8 mouse cellular contexts compared by ENCODE assay signal in the genomic region with DNA sequence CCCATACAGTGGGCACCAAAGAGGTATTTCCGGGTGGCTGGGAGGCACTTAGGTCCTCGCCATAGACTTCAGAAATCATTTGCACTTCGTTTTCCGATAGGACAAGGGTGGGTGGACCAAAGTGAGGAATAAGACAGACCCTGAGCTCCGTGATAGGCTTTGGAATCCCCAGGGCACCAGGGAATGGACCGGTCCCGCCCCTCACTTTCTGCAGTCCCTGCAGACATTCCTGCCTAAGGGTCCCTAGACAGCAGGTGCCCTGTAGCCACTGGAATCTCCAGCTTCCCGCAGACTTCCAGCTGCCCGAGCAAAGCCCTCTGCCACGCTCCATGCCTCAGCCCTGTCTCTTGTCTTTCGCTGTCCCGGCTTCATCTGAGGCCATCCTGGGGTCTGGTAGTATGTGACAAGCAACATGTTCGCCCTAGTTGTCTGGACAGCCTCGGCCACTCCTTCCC.
DNase-seq lines count a peak whose midpoint lies in the region; ATAC-seq lines count a peak whose summit lies in the region.

No protein-coding gene starts in this region.

- H3K27ac ChIP-seq in limb, embryonic 15.5 days, result no peak overlapping the region
- H3K27ac ChIP-seq in stomach, embryonic 14.5 days (ENCODE audit: low read length), result no peak overlapping the region

- H3K36me3 ChIP-seq in megakaryocyte, embryonic 14.5 days (replicated peaks; ENCODE audit: low read length), result peaks cover 5% of the 10 kb centered on the region
- H3K36me3 ChIP-seq in limb, embryonic 15.5 days, result peaks cover 6% of the 10 kb centered on the region
- H3K36me3 ChIP-seq in stomach, embryonic 14.5 days (ENCODE audit: control insufficient read depth, insufficient read depth, low read length), result peaks cover under 1% of the 10 kb centered on the region; the same call in 1 of the 2 replicates

- H3K9ac ChIP-seq in limb, embryonic 15.5 days, result no peak overlapping the region
- H3K9ac ChIP-seq in stomach, embryonic 14.5 days (replicated peaks; ENCODE audit: low read depth, low read length), result no peak overlapping the region

- H3K4me2 ChIP-seq in limb, embryonic 15.5 days, result peak overlapping the region; percentile 56
- H3K4me2 ChIP-seq in stomach, embryonic 14.5 days (replicated peaks; ENCODE audit: low read depth, low read length), result peak overlapping the region; percentile 47

- peaks cover 35% of the 10 kb centered on the region for H3K4me1 ChIP-seq in megakaryocyte, embryonic 14.5 days
- peaks cover 14% of the 10 kb centered on the region for H3K4me1 ChIP-seq in limb, embryonic 15.5 days
- peaks cover 2% of the 10 kb centered on the region; the same call in 1 of the 2 replicates for H3K4me1 ChIP-seq in stomach, embryonic 14.5 days (ENCODE audit: control insufficient read depth, insufficient read depth, low read length)

- peaks cover 24% of the 10 kb centered on the region for H3K9me3 ChIP-seq in megakaryocyte, embryonic 14.5 days
- H3K9me3 ChIP-seq in limb, embryonic 15.5 days, result no peaks in the 10 kb centered on the region
- peaks cover 8% of the 10 kb centered on the region; the same call in 1 of the 2 replicates for H3K9me3 ChIP-seq in stomach, embryonic 14.5 days (ENCODE audit: control insufficient read depth, low read depth, low read length)

- WGBS in limb, embryonic 15.5 days, result 8% methylated on average over 14 of the region's 14 CpGs
- 8% methylated on average over 14 of the region's 14 CpGs for whole genome bisulfite sequencing in stomach, embryonic 14.5 days

- H3K4me3 ChIP-seq in megakaryocyte, embryonic 14.5 days (replicated peaks), result peak overlapping the region; percentile 92
- peak overlapping the region; percentile 23 for H3K4me3 ChIP-seq in limb, embryonic 15.5 days
- peak overlapping the region; percentile 0; the same call in 1 of the 2 replicates for H3K4me3 ChIP-seq in stomach, embryonic 14.5 days (ENCODE audit: low read depth, low read length)

- no peak for DNase-seq in cerebellum, adult 9-10 months
- DNase-seq in c-Kit-positive CD71-positive TER-119-positive erythroid progenitor cells, embryonic 14.5 days (ENCODE audit: low spot score), result no peak
- DNase-seq in frontal cortex, postnatal 10 days (ENCODE audit: low spot score in 2 of 2), result no peak

- H3K27me3 ChIP-seq in megakaryocyte, embryonic 14.5 days (replicated peaks), result peaks cover 19% of the 10 kb centered on the region
- H3K27me3 ChIP-seq in limb, embryonic 15.5 days, result 0 out of 2 replicates have a peak, but pooled peaks cover 3% of the 10 kb centered on the region
- H3K27me3 ChIP-seq in stomach, embryonic 14.5 days (ENCODE audit: control insufficient read depth, insufficient read depth, low read length), result no peaks in the 10 kb centered on the region

- 0 out of 2 replicates have a peak, but pooled peaks have one; percentile 27 for ATAC-seq in cerebellum, adult (ENCODE audit: insufficient number of reproducible peaks, low FRiP score, low TSS enrichment)
- ATAC-seq in megakaryocyte, adult 5-6 weeks (ENCODE audit: poor library complexity, severe bottlenecking), result no peak
- no peak for ATAC-seq in limb, embryonic 15.5 days (ENCODE audit: insufficient number of reproducible peaks, low FRiP score, low TSS enrichment, low read depth)
- peak; percentile 21; the same call in 1 of the 2 replicates for ATAC-seq in stomach, embryonic 14.5 days (ENCODE audit: insufficient number of reproducible peaks, insufficient read depth, low FRiP score, low read depth)

Comparison
In these comparisons a context has a peak if more than half of its experiments do, and no peak if none do; other contexts are left out.
1. ATAC-seq: peak in cerebellum, adult (single experiment) and stomach, embryonic 14.5 days (single experiment); none in megakaryocyte, adult 5-6 weeks (single experiment) and limb, embryonic 15.5 days (single experiment).
2. H3K4me3 ChIP-seq: peak in every context shown above with its lines; median percentile 92 in megakaryocyte, embryonic 14.5 days; 23 in limb, embryonic 15.5 days; 0 in stomach, embryonic 14.5 days.